Mouse (Mus musculus): ENCODE data around the gene Gm28038. TPM values are rescaled to one million over a fixed set of nuclear protein-coding genes. Genes with fewer than 3 reads are reported as not detected.

Gene Gm28038
- polyA plus RNA-seq, 2 experiments from 2014 or later, result not detected

Other genes starting within 250 kb of the Gm28038 start
- 1 to 10 TPM in 1 of 2 experiments, under 1 TPM in 1; 0.87 to 1.4 TPM for gene Wdr34, start 232.2 kb upstream of the Gm28038 start, polyA plus RNA-seq (2017; shearing (Covaris generic))
- 100 to 1,000 TPM; 369 to 379 TPM for gene Set, start 223.7 kb upstream of the Gm28038 start, polyA plus RNA-seq (2017; shearing (Covaris generic))
- gene Pkn3, start 203.4 kb upstream of the Gm28038 start, polyA plus RNA-seq (2017; shearing (Covaris generic)), result under 1 TPM in 1 of 2 experiments, not detected in 1; 0.41 TPM
- 10 to 100 TPM; 31.6 to 32.4 TPM for gene Zdhhc12, start 187.4 kb upstream of the Gm28038 start, polyA plus RNA-seq (2017; shearing (Covaris generic))
- 10 to 100 TPM; 14.5 to 15.2 TPM for gene Zer1, start 156.5 kb upstream of the Gm28038 start, polyA plus RNA-seq (2017; shearing (Covaris generic))
- gene Tbc1d13, start 147.3 kb upstream of the Gm28038 start, polyA plus RNA-seq (2017; shearing (Covaris generic)), result 1 to 10 TPM; 6.8 to 6.9 TPM
- 1 to 10 TPM; 2.6 to 3.3 TPM for gene Endog, start 109.5 kb upstream of the Gm28038 start, polyA plus RNA-seq (2017; shearing (Covaris generic))
- 10 to 100 TPM; 32.0 to 33.8 TPM for gene Spout1, start 102.6 kb upstream of the Gm28038 start, polyA plus RNA-seq (2017; shearing (Covaris generic))
- gene Kyat1, start 75.2 kb upstream of the Gm28038 start, polyA plus RNA-seq (2017; shearing (Covaris generic)), result 1 to 10 TPM; 7.0 to 7.7 TPM
- gene Lrrc8a, start 43.3 kb upstream of the Gm28038 start, polyA plus RNA-seq (2017; shearing (Covaris generic)), result 10 to 100 TPM; 34.4 to 38.4 TPM
- not detected for gene Gm28035, start 40.5 kb upstream of the Gm28038 start, polyA plus RNA-seq (2017; shearing (Covaris generic))
- gene Phyhd1, start 14.8 kb upstream of the Gm28038 start, polyA plus RNA-seq (2017; shearing (Covaris generic)), result 1 to 10 TPM; 3.9 to 4.8 TPM
- 10 to 100 TPM; 11.6 to 13.6 TPM for gene Dolk, start 5.3 kb downstream of the Gm28038 start, polyA plus RNA-seq (2017; shearing (Covaris generic))
- 10 to 100 TPM; 25.8 to 30.6 TPM for gene Nup188, start 5.4 kb downstream of the Gm28038 start, polyA plus RNA-seq (2017; shearing (Covaris generic))
- gene Sh3glb2, start 78.3 kb downstream of the Gm28038 start, polyA plus RNA-seq (2017; shearing (Covaris generic)), result 100 to 1,000 TPM in 1 of 2 experiments, 10 to 100 TPM in 1; 80.5 to 105 TPM
- gene Miga2, start 83.2 kb downstream of the Gm28038 start, polyA plus RNA-seq (2017; shearing (Covaris generic)), result 1 to 10 TPM; 1.3 to 7.4 TPM
- 10 to 100 TPM; 15.3 to 18.3 TPM for gene Dolpp1, start 111.2 kb downstream of the Gm28038 start, polyA plus RNA-seq (2017; shearing (Covaris generic))
- 1 to 10 TPM; 2.9 to 3.5 TPM for gene Crat, start 134.8 kb downstream of the Gm28038 start, polyA plus RNA-seq (2017; shearing (Covaris generic))
- 10 to 100 TPM; 46.4 to 73.2 TPM for gene Ptpa, start 135.0 kb downstream of the Gm28038 start, polyA plus RNA-seq (2017; shearing (Covaris generic))
- under 1 TPM in 1 of 2 experiments, not detected in 1; 0.16 TPM for gene Ier5l, start 193.2 kb downstream of the Gm28038 start, polyA plus RNA-seq (2017; shearing (Covaris generic))